Mouse (Mus musculus) megakaryocyte, embryonic 14.5 days (primary cell): ENCODE results near the gene Olfr420.

Experiments
- FLI1 ChIP-seq: IDR thresholded peaks from 2 replicates; pipeline ENCODE4 v1.6.1; 2012; ENCODE audit warnings: low read length, inconsistent platforms, mixed read lengths
- GATA1 ChIP-seq: IDR thresholded peaks from 3 replicates; pipeline ENCODE4 v1.6.1; 2012; ENCODE audit warnings: mixed read lengths, low read length, inconsistent platforms, borderline replicate concordance

GRCm38 (mm10) chr1:174157622-174158021 is 2.2 kb downstream of the Olfr420 start:
- TF ChIP-seq FLI1, result no peak
- no peak for TF ChIP-seq GATA1
